Mouse (Mus musculus) liver, embryonic 12.5 days (tissue): Measurements from ENCODE around the gene Zfand4. TPM values are rescaled to one million over a fixed set of nuclear protein-coding genes. Genes with fewer than 3 reads are reported as not detected.
A peak's percentile ranks its signal among the peaks of the same experiment; 100 is the strongest.

Source experiments
- ATAC-seq: fragments of 200-750 bp; cut with Nextera tagmentation; 2 replicates; pipeline ENCODE4 v1.8.0; 2017; ENCODE audit warnings: moderate number of reproducible peaks, mild to moderate bottlenecking, moderate library complexity
- H3K27ac ChIP-seq: fragments of 300-500 bp; sonication (generic); 2 replicates; pipeline ENCODE4 v1.5.1; 2016; ENCODE audit warnings: mild to moderate bottlenecking
- H3K27me3 ChIP-seq: fragments of 300-500 bp; sonication (generic); replicated peaks from 2 replicates; pipeline ENCODE4 v1.6.1; 2016; ENCODE audit warnings: mild to moderate bottlenecking, moderate library complexity
- H3K36me3 ChIP-seq: fragments of 300-500 bp; sonication (generic); 2 replicates; pipeline ENCODE4 v1.6.1; 2016; ENCODE audit warnings: mild to moderate bottlenecking, moderate library complexity
- H3K4me1 ChIP-seq: fragments of 300-500 bp; sonication (generic); 2 replicates; pipeline ENCODE4 v1.6.1; 2016
- H3K4me2 ChIP-seq: fragments of 300-500 bp; sonication (generic); 2 replicates; pipeline ENCODE4 v1.6.1; 2016; ENCODE audit warnings: mild to moderate bottlenecking, moderate library complexity
- H3K4me3 ChIP-seq: fragments of 300-500 bp; sonication (generic); 2 replicates; pipeline ENCODE4 v1.5.1; 2016; ENCODE audit warnings: mild to moderate bottlenecking, moderate library complexity
- H3K9ac ChIP-seq: fragments of 300-500 bp; sonication (generic); 2 replicates; pipeline ENCODE4 v1.6.1; 2016; ENCODE audit warnings: mild to moderate bottlenecking, moderate library complexity
- H3K9me3 ChIP-seq: fragments of 300-500 bp; sonication (generic); replicated peaks from 2 replicates; pipeline ENCODE4 v1.6.1; 2016; ENCODE audit warnings: mild to moderate bottlenecking, moderate library complexity
- WGBS: fragments of 180-500 bp; shearing (Covaris S2); methylation state at CpG from one replicate; pipeline ENCODE4 v1.1.7; 2016; ENCODE audit not compliant: insufficient replicate concordance; 5-methylcytosine and 5-hydroxymethylcytosine counted together
- polyA plus RNA-seq: library from polyadenylated mRNA; unstranded; fragments of >200 nt; fragmentation: Nextera tagmentation; extraction: Ambion mirVana; gene quantifications from 2 replicates; pipeline ENCODE4 v1.2.1, GENCODE M21; 2016

Zfand4 gene
- polyA plus RNA-seq, 1 experiment from 2014 or later, result 6.1 TPM

GRCm38 (mm10) chr6:116266273-116267109, 2.5 kb downstream of the Zfand4 start:
- ATAC-seq, result peak; percentile 31
- 34% methylated on average over 11 of the region's 11 CpGs for WGBS
- H3K9me3 ChIP-seq, result no peaks in the 10 kb centered on the region

GRCm38 (mm10) chr6:116267110-116267423, 3.0 kb downstream of the Zfand4 start:
- H3K9ac ChIP-seq, result no peak overlapping the region
- no peaks in the 10 kb centered on the region for H3K9me3 ChIP-seq
- peak overlapping the region; percentile 89 for H3K4me2 ChIP-seq
- whole genome bisulfite sequencing, result 74% methylated on average over 1 of the region's 1 CpGs
- ATAC-seq, result no peak
- H3K36me3 ChIP-seq, result peaks cover 8% of the 10 kb centered on the region; the same call in 1 of the 2 replicates
- H3K27me3 ChIP-seq, result no peaks in the 10 kb centered on the region
- H3K4me1 ChIP-seq, result peaks cover 37% of the 10 kb centered on the region
- peak overlapping the region; percentile 75 for H3K27ac ChIP-seq
- no peak overlapping the region; the same call in 1 of the 2 replicates for H3K4me3 ChIP-seq

More at GRCm38 (mm10) chr6:116266273-116267109, 2.5 kb downstream of the Zfand4 start:
- H3K27ac ChIP-seq, result peak overlapping the region; percentile 75
- peaks cover 13% of the 10 kb centered on the region; the same call in 1 of the 2 replicates for H3K36me3 ChIP-seq
- H3K9ac ChIP-seq, result peak overlapping the region; percentile 53
- peak overlapping the region; percentile 30 for H3K4me3 ChIP-seq
- H3K27me3 ChIP-seq, result no peaks in the 10 kb centered on the region
- H3K4me2 ChIP-seq, result peak overlapping the region; percentile 89
- peaks cover 37% of the 10 kb centered on the region for H3K4me1 ChIP-seq

- Histone ChIP-seq H3K4me2 (no peak overlapping the region), H3K4me3 (no peak overlapping the region), H3K36me3 (peaks cover 15% of the 10 kb centered on the region), H3K9me3 (no peaks in the 10 kb centered on the region), H3K9ac (no peak overlapping the region), H3K4me1 (peaks cover 18% of the 10 kb centered on the region), H3K27me3 (no peaks in the 10 kb centered on the region), H3K27ac (no peak overlapping the region)
- ATAC-seq, result no peak
- WGBS, result 47% methylated on average over 4 of the region's 4 CpGs
Observed at GRCm38 (mm10) chr6:116275695-116276094, 11.7 kb downstream of the Zfand4 start.

DNA sequence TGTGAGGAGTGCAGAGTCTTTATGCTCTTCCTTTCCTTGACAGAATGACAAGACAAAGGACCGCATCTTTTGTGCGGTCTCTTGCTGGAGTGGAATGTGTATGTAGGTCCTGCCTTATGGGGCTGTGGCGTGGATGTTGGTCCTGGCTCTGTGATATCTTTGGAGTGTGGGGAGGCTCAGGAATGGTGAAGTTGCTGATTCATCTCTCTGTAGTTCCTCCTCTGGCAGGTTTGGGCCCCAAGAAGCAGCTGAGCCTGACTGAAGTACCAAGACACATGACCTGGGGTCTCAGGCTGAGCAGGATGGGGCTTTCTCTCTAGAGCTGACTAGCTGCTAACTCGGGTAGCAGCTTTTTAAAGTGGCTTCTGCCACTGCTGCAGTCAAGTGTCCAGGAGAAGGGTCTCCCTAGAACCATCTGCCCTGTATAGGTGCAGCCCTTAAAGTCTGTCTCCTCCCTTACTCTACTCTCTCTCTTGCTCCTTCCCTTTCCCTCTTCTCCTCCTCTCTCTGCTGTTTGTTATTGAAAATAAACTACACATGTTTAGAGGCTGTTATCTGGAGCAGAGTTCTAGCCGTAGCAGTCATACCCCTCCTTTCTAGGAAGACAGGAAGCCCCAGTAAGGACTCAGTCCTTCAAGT, 14.8 kb downstream of the Zfand4 start:
- ATAC-seq, result peak; percentile 79
- WGBS, result 43% methylated on average over 5 of the region's 5 CpGs

DNA sequence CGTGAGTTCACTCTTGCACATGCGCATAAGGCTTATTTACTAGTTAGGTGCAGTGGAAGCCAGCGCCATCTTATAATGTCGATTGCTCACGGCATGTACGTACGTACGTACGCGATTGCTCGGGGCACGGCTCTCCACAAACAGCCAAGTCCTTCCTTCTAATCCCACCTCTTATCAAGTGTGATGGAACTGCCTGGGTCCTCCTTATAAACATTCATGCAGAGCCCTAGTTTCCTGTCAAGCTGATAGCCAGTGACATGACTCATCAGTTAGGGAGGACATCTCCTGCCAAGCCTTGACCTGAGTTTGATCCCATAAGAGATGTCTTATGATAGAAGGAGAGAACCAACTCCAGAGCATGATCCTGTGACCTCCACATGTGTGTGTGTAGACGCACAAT, 17.0 kb downstream of the Zfand4 start:
- Histone ChIP-seq H3K4me3 (no peak overlapping the region), H3K9ac (no peak overlapping the region), H3K4me1 (peaks cover 27% of the 10 kb centered on the region), H3K27me3 (no peaks in the 10 kb centered on the region), H3K4me2 (no peak overlapping the region), H3K36me3 (peaks cover 6% of the 10 kb centered on the region), H3K9me3 (no peaks in the 10 kb centered on the region), H3K27ac (no peak overlapping the region)
- WGBS, result 82% methylated on average over 13 of the region's 13 CpGs
- ATAC-seq, result peak; percentile 68

More for the DNA sequence above, 14.8 kb downstream of the Zfand4 start:
- H3K9ac ChIP-seq, result 0 out of 2 replicates have a peak overlapping the region, but pooled peaks have one; percentile 20
- no peaks in the 10 kb centered on the region for H3K27me3 ChIP-seq
- peaks cover 18% of the 10 kb centered on the region for H3K36me3 ChIP-seq
- no peak overlapping the region for H3K4me3 ChIP-seq
- H3K27ac ChIP-seq, result peak overlapping the region; percentile 64
- no peaks in the 10 kb centered on the region for H3K9me3 ChIP-seq
- peaks cover 24% of the 10 kb centered on the region for H3K4me1 ChIP-seq
- peak overlapping the region; percentile 7; the same call in 1 of the 2 replicates for H3K4me2 ChIP-seq

DNA sequence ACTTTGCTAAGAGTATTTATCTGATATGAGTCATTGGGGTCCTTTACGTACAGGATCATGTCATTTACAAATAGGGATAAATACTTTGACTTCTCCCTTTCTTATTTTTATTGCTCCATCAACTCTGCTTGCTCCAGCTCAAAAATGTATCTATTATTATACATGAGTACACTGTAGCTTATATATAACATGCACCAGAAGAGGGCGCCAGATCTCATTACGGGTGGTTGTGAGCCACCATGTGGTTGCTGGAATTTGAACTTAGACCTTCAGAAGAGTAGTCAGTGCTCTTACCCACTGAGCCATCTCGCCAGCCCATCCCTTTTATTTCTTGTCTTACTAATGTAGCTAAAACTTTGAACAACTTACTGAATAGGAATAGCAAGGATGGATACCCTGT, 18.5 kb downstream of the Zfand4 start:
- peaks cover 42% of the 10 kb centered on the region for H3K4me1 ChIP-seq
- WGBS, result 45% methylated on average over 4 of the region's 4 CpGs
- H3K4me2 ChIP-seq, result no peak overlapping the region
- no peak overlapping the region for H3K27ac ChIP-seq
- no peak overlapping the region for H3K4me3 ChIP-seq
- no peak for ATAC-seq
- no peak overlapping the region for H3K9ac ChIP-seq
- no peaks in the 10 kb centered on the region for H3K27me3 ChIP-seq
- H3K9me3 ChIP-seq, result no peaks in the 10 kb centered on the region
- H3K36me3 ChIP-seq, result peaks cover 4% of the 10 kb centered on the region; the same call in 1 of the 2 replicates

DNA sequence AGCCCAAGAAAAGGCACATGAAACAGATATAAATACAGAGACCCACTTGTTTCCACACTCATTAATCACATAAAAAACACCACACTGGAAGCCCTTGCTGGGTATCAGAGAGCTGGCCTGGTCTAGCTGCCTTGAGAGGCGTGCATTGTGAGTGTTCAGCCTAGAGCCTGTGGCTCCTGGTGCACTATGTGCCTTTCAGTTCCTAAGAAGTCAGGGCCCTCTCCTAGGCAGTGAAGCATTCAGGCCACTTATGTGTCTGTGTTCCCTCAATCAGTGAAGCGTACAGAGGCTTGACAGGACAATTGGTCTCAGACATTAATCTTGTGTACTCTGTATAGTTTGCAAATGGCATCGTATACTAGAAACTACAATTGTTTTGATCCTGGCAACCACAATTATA, 19.3 kb downstream of the Zfand4 start:
- WGBS, result 75% methylated on average over 3 of the region's 3 CpGs
- no peak overlapping the region for H3K9ac ChIP-seq
- no peak for ATAC-seq
- H3K27me3 ChIP-seq, result no peaks in the 10 kb centered on the region
- no peak overlapping the region for H3K4me2 ChIP-seq
- H3K27ac ChIP-seq, result no peak overlapping the region
- no peaks in the 10 kb centered on the region for H3K9me3 ChIP-seq
- H3K4me1 ChIP-seq, result peaks cover 45% of the 10 kb centered on the region
- no peak overlapping the region for H3K4me3 ChIP-seq
- H3K36me3 ChIP-seq, result peaks cover 4% of the 10 kb centered on the region; the same call in 1 of the 2 replicates

DNA sequence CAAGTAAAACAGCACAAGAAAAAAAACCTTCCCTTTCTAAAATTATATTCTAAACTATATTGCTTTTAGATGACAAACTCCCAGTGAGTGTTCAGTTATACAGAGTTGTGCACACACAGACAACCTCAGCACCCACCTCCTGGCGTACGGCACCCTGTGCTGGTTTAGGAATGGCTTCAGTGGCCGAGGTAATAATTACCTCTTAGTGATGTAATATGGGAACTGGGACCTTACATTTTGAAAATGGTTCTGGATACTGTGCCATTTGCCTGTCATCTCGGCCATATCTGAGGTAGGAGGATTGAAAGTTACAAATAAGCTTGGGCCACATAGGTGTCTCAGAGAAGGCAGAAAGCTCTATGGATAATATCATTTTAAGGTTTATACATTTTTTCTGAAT, 22.3 kb downstream of the Zfand4 start:
- H3K9me3 ChIP-seq, result no peaks in the 10 kb centered on the region
- 72% methylated on average over 4 of the region's 4 CpGs for WGBS
- peaks cover 15% of the 10 kb centered on the region for H3K36me3 ChIP-seq
- ATAC-seq, result no peak
- peak overlapping the region; percentile 93 for H3K27ac ChIP-seq
- peak overlapping the region; percentile 57 for H3K4me2 ChIP-seq
- peak overlapping the region; percentile 39; the same call in 1 of the 2 replicates for H3K9ac ChIP-seq
- peaks cover 34% of the 10 kb centered on the region for H3K4me1 ChIP-seq
- H3K27me3 ChIP-seq, result no peaks in the 10 kb centered on the region
- H3K4me3 ChIP-seq, result no peak overlapping the region

- Histone ChIP-seq H3K9me3 (no peaks in the 10 kb centered on the region), H3K36me3 (peaks cover 19% of the 10 kb centered on the region), H3K27ac (peak overlapping the region; percentile 93), H3K4me3 (peak overlapping the region; percentile 20), H3K4me1 (peaks cover 34% of the 10 kb centered on the region), H3K9ac (peak overlapping the region; percentile 44; the same call in 1 of the 2 replicates), H3K27me3 (no peaks in the 10 kb centered on the region), H3K4me2 (peak overlapping the region; percentile 57)
- WGBS, result 30% methylated on average over 5 of the region's 5 CpGs
- ATAC-seq, result peak; percentile 100
Observed at GRCm38 (mm10) chr6:116286870-116287575, 23.0 kb downstream of the Zfand4 start.

- no peaks in the 10 kb centered on the region for H3K36me3 ChIP-seq
- 0 out of 2 replicates have a peak, but pooled peaks cover 3% of the 10 kb centered on the region for H3K4me1 ChIP-seq
- H3K9ac ChIP-seq, result no peak overlapping the region
- WGBS, result 73% methylated on average over 2 of the region's 2 CpGs
- H3K27ac ChIP-seq, result no peak overlapping the region
- no peak for ATAC-seq
- H3K4me3 ChIP-seq, result no peak overlapping the region
- H3K27me3 ChIP-seq, result no peaks in the 10 kb centered on the region
- no peaks in the 10 kb centered on the region for H3K9me3 ChIP-seq
- H3K4me2 ChIP-seq, result no peak overlapping the region
Observed at GRCm38 (mm10) chr6:116311411-116311810, 47.4 kb downstream of the Zfand4 start.

DNA sequence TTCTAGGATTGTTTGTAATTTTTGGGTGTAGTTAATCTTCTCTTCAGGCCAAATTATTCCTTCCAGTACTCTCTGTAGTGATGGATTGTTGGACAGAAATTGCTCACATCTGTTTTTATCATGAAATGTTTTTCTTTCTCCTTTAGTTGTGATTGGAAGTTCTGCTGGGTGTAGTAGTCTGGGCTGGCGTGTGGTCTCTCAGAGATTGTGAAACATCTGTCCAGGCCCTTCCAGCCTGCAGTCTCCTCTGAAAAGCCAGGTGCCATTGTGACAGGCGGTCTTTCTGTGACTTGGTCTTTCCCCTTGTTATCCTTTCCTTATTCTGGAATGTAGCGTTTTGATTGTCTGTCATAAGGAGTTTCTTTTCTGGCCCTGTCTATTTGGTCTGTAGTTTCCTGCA, 55.2 kb downstream of the Zfand4 start:
- Histone ChIP-seq H3K9me3 (no peaks in the 10 kb centered on the region), H3K4me3 (no peak overlapping the region), H3K9ac (no peak overlapping the region), H3K27ac (no peak overlapping the region), H3K4me1 (no peaks in the 10 kb centered on the region), H3K36me3 (no peaks in the 10 kb centered on the region), H3K4me2 (no peak overlapping the region), H3K27me3 (no peaks in the 10 kb centered on the region)
- ATAC-seq, result no peak
- 68% methylated on average over 3 of the region's 3 CpGs for WGBS
